Mouse (Mus musculus) layer of hippocampus, postnatal 36 days (tissue): Measurements from ENCODE around the gene Mrpl45. TPM values are rescaled to one million over a fixed set of nuclear protein-coding genes. Genes with fewer than 3 reads are reported as not detected.
A peak's percentile ranks its signal among the peaks of the same experiment; 100 is the strongest.

ENCODE experiments used
- DNase-seq, 2 experiments: peaks; one replicate each; pipeline ENCODE4 v3.0.0; 2022
- total RNA-seq, 2 experiments: library from RNA; stranded (reverse); gene quantifications; 2 replicates each; pipeline ENCODE4 v1.2.3; 2021

Mrpl45 gene
- total RNA-seq, 2 experiments from 2014 or later, result 26.8 to 27.4 TPM

GRCm38 (mm10) chr11:97365556-97365955, 50.0 kb downstream of the Mrpl45 start:
- no peak for DNase-seq

- no peak for DNase-seq
Observed at GRCm38 (mm10) chr11:97368501-97368900, 53.0 kb downstream of the Mrpl45 start.

- peak; percentile 32 to 39 for DNase-seq
Observed at GRCm38 (mm10) chr11:97370329-97371091, 55.0 kb downstream of the Mrpl45 start.

GRCm38 (mm10) chr11:97372159-97372864, 56.8 kb downstream of the Mrpl45 start:
- no peak for DNase-seq

GRCm38 (mm10) chr11:97373402-97373801, 57.9 kb downstream of the Mrpl45 start:
- DNase-seq, result no peak

Other genes with a start within 250 kb of the Mrpl45 start
- gene Tbx21, start 200.4 kb upstream of the Mrpl45 start, total RNA-seq, result under 1 TPM in 1 of 2 experiments, not detected in 1; 0.15 TPM
- 10 to 100 TPM; 83.8 to 94.3 TPM for gene Tbkbp1, start 164.2 kb upstream of the Mrpl45 start, total RNA-seq
- 100 to 1,000 TPM; 128 to 132 TPM for gene Kpnb1, start 127.8 kb upstream of the Mrpl45 start, total RNA-seq
- gene Npepps, start 35.1 kb upstream of the Mrpl45 start, total RNA-seq, result 100 to 1,000 TPM; 150 to 154 TPM
- under 1 TPM; 0.23 to 0.30 TPM for gene Gpr179, start 36.4 kb downstream of the Mrpl45 start, total RNA-seq
- gene Socs7, start 46.8 kb downstream of the Mrpl45 start, total RNA-seq, result 10 to 100 TPM; 83.8 to 83.9 TPM
- 10 to 100 TPM; 73.4 to 75.4 TPM for gene Arhgap23, start 99.8 kb downstream of the Mrpl45 start, total RNA-seq
- not detected for gene 4933428G20Rik, start 184.6 kb downstream of the Mrpl45 start, total RNA-seq